Mouse (Mus musculus) liver (tissue): Measurements from ENCODE around the gene Ddx39.

Experiments
- DNase-seq: peaks from one replicate; pipeline ENCODE4 v3.0.0-alpha.2; 2020; ENCODE audit warnings: mixed read lengths

Ddx39 gene

GRCm38 (mm10) chr8:83715031-83715690, at the start of gene Ddx39:
Gene Ddx39 (plus strand): TSS chr8:83715177.
- peak; percentile 95 for DNase-seq

DNA sequence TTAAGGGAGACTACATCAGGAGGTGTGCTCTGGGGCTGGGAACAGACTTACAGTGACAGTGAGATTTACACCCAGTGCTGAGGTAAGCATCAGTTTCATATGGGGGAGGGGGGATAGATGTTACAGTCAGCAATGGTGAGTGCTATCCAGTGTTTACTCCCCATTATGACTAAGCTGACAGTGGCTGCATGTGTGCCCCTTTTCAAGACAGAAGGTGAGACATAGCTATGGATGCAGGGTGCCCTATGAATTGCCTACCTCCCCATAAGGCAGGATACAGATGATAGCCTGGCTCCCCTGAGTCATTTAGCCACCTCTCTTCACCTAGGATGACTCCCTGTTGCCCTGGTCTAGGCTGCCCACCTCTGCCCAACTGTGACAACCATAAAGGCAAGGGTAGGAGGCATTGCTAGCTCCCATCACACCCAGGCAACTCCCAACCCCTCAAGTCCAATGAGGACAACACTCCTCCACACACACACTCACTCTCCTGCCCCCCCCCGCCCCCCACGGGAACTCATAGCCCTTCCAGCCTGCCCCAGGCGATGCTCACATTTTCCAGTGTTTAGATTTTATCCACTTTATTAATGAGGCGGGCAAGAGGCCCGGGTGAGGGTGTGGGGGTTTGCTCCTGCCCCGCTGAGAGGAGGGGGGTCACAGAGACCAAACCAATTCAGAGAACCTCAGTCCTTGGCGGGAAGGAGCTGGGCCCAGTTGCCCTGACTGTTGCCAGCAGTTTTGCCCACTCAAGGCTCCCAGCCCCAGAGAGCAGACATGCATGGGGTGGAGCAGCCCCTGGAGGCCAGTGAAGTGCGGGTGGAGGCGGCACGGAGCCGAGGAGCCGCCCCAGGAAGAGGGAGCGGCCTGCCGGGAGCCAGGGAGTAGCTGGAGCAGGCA, 48.8 kb upstream of the Ddx39 start, which contains the start of gene Ptger1:
Gene Ptger1, plus strand, starts transcription at position 710 of the 897 bp plus-strand sequence.
- DNase-seq: no peak

DNA sequence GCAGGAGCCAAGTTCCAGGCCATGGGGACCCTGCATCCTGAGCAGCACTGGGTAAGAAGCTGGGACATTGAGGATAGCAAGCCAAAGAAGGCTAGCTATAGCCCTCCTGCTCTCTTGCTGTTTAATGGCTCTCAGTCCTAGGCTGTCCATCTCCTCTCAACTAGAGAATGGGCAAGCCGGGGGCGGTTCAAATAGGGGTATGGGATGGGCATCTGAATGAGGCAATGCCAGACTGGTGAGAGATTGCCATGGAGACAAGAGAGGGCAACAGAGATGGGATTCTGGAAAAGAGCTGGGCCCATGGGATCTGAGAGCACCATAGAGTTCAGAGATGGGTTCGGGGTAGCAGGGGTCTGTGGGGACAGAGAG, 48.1 kb upstream of the Ddx39 start:
- DNase-seq: no peak

DNA sequence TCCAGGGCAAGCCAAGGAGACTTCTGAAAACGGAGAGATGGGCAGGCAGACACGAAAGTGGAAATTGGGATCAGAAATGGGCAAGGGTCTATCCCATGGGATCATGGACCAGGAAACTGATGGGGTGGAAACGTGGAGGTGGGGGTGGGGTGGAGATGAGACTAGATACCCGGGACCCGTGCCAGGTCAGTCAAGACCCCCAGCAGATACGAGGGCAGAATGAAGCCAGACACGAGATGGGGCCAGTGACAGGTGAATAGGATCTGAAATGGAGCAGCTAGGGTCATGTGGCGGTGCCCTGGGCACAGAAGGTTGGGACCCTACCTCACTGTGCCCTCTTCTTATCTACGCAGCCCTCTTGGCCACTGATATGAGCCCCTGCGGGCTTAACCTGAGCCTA, 47.5 kb upstream of the Ddx39 start:
- no peak for DNase-seq

GRCm38 (mm10) chr8:83668010-83668916, 46.7 kb upstream of the Ddx39 start:
- peak; percentile 66 for DNase-seq

- DNase-seq: no peak
These were observed 46.0 kb upstream of the Ddx39 start for GRCm38 (mm10) chr8:83669013-83669412.

- no peak for DNase-seq
These were observed 42.0 kb upstream of the Ddx39 start for GRCm38 (mm10) chr8:83672936-83673335.

DNA sequence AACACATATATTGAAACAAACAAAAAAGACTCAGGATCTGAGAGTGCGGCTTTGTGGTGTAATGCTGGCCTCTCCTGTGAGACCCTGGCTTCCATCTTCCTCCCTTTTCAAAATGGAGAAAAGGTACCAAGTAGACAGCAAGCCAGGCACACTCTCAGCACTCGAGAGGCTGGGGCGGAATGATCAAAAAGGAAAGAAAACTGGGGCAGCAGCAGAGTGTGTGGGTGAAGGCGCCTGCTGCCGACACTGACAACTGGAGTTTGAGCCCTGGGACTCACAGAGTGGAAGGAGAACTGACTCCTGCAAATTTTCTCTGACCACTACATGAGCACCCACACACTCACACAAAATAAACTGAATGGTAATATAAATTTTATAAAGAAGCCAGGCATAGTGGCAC, 40.5 kb upstream of the Ddx39 start:
- no peak for DNase-seq

DNA sequence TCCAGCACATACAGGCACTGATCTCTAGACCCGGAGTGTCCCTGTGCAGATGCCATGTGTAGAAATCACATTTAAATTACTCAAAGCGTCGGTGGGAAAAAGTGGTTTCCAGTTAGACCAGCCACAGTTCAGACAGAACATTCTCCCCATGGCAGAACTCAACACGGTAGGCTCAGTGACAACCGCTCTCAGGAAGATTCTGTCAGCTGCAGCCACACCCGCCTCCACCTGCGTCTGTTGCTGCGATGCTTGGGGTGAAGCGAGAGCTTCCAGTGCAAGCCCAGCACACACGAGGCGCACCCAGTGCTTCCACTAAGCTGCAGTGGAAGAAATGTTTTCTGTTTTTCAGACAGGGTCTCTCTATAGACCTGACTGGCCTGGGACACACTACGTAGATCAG, 35.1 kb upstream of the Ddx39 start:
- DNase-seq: no peak

GRCm38 (mm10) chr8:83680603-83681002, 34.4 kb upstream of the Ddx39 start:
- DNase-seq: no peak

GRCm38 (mm10) chr8:83681099-83681498, 33.9 kb upstream of the Ddx39 start:
- DNase-seq: peak; percentile 53

DNA sequence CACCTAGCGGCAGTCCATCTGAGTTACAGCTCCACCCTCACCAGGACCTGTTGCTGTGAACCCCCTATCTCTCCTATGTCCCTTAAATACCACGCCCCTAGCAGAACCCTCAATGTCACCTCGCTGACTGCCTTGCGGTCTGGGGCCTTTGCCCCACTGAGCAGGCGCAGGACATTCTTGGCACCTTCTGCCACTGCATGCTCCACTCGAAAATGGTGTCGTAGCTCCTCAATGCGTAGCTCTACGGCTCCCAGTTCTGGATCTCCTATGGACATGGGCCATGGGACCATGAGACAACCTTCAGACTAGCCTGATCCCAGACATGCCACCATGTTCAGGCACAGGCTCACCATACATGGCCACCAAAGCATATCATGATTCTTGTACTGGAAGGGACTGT, 30.5 kb upstream of the Ddx39 start:
- no peak for DNase-seq

DNA sequence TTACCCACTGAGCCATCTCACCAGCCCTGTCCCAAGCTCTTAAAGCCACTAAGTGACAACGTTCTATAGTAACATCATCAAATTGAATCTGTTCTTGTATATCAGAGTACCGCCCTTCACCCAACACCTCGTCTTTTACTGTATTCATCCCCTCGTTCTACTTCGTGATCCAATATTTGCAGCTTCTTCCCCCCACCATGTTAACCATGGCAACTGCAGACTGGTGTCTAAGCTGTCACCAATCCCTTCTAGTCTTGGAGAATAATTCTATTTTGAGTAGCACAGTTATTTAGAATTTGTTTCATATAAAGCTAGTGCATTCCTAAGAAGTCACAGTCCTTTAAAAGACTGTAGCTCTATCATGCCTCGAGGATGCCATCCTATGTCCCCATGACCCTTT, 25.7 kb upstream of the Ddx39 start:
- no peak for DNase-seq

GRCm38 (mm10) chr8:83693609-83694236, 21.3 kb upstream of the Ddx39 start:
- no peak for DNase-seq

DNA sequence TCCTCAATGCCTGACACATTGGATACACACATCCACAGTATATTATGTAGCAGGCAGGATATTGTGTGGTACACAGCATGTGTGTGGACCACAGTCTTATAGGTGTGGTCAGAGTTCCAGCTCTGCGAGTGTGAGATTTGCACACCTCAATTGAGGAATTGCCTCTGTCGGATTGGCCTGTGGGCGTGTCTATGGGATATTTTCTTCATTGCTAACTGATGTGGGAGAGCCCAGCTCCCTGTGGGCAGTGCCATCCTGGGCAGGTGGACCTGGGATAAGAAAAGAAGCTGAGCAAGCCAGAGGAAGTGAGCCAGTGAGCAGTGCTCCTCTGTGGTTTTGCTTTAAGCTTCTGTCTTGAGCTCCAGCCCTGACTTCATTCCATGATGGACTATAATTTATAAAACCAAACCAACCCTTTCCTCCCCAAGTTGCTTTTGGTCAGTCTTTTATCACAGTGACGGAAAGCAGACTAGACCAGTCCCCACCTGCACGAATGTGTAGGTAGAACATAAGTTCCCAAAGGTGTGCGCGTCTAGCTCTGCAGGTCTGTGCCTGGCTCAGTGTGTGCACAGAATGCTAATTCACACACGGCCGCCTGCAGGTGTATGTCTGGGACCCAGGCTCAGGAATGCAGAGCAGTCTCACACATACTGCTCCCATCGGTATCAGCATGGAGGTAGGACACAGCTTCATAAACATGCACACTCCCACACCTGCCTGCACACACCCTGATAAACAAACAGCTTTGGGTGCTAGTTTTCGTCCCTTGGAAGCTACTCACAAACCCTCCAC, 20.4 kb upstream of the Ddx39 start:
- DNase-seq: no peak

- DNase-seq: no peak
These were observed 19.4 kb upstream of the Ddx39 start for GRCm38 (mm10) chr8:83695351-83696106.

GRCm38 (mm10) chr8:83697374-83698220, 17.4 kb upstream of the Ddx39 start:
- DNase-seq: no peak

GRCm38 (mm10) chr8:83698291-83698660, 16.7 kb upstream of the Ddx39 start:
- peak; percentile 63 for DNase-seq

GRCm38 (mm10) chr8:83698661-83699453, 16.1 kb upstream of the Ddx39 start, which contains the start of gene Pkn1:
Gene Pkn1 (minus strand): TSS chr8:83699179.
- peak; percentile 91 for DNase-seq
